Mouse (Mus musculus) liver, postnatal 0 days (tissue): Measurements from ENCODE around the gene Grxcr1.

ENCODE experiments used
- CTCF ChIP-seq: sonication (generic); IDR thresholded peaks from 2 replicates; pipeline ENCODE4 v1.5.1; 2016; ENCODE audit warnings: antibody characterized with exemption, low read depth
- EP300 ChIP-seq: IDR thresholded peaks from 2 replicates; pipeline ENCODE4 v1.6.1; 2016; ENCODE audit warnings: antibody characterized with exemption, low read depth, mild to moderate bottlenecking

GRCm38 (mm10) chr5:67981946-67982526 is 49.6 kb upstream of the Grxcr1 start:
- TF ChIP-seq CTCF (no peak), EP300 (no peak)
